Mouse (Mus musculus) neural tube, embryonic 12.5 days (tissue): ENCODE data around the gene Nhlh1. TPM values are rescaled to one million over a fixed set of nuclear protein-coding genes. Genes with fewer than 3 reads are reported as not detected.
A peak's percentile ranks its signal among the peaks of the same experiment; 100 is the strongest.

Experiments
- ATAC-seq: fragments of 200-750 bp; cut with Nextera tagmentation; 2 replicates; pipeline ENCODE4 v1.8.0; 2017; ENCODE audit warnings: low read depth, mild to moderate bottlenecking, moderate TSS enrichment, moderate library complexity; ENCODE audit not compliant: low FRiP score
- H3K27ac ChIP-seq: fragments of 300-500 bp; sonication (generic); 2 replicates; pipeline ENCODE4 v1.5.1; 2016
- H3K27me3 ChIP-seq: fragments of 300-500 bp; sonication (generic); replicated peaks from 2 replicates; pipeline ENCODE4 v1.6.1; 2016; ENCODE audit warnings: mild to moderate bottlenecking
- H3K36me3 ChIP-seq: fragments of 300-500 bp; sonication (generic); 2 replicates; pipeline ENCODE4 v1.6.1; 2016; ENCODE audit warnings: mild to moderate bottlenecking
- H3K4me1 ChIP-seq: fragments of 300-500 bp; sonication (generic); 2 replicates; pipeline ENCODE4 v1.6.1; 2016
- H3K4me2 ChIP-seq: fragments of 300-500 bp; sonication (generic); replicated peaks from 2 replicates; pipeline ENCODE4 v1.6.1; 2016; ENCODE audit warnings: mild to moderate bottlenecking
- H3K4me3 ChIP-seq: fragments of 300-500 bp; sonication (generic); 2 replicates; pipeline ENCODE4 v1.5.1; 2016
- H3K9ac ChIP-seq: fragments of 300-500 bp; sonication (generic); 2 replicates; pipeline ENCODE4 v1.6.1; 2016; ENCODE audit warnings: mild to moderate bottlenecking
- H3K9me3 ChIP-seq: fragments of 300-500 bp; sonication (generic); 2 replicates; pipeline ENCODE4 v1.6.1; 2016; ENCODE audit warnings: mild to moderate bottlenecking
- WGBS: fragments of 180-500 bp; shearing (Covaris S2); methylation state at CpG from one replicate; pipeline ENCODE4 v1.1.7; 2016; 5-methylcytosine and 5-hydroxymethylcytosine counted together
- polyA plus RNA-seq: library from polyadenylated mRNA; unstranded; fragments of >200 nt; fragmentation: Nextera tagmentation; extraction: Ambion mirVana; gene quantifications from 2 replicates; pipeline ENCODE4 v1.2.1, GENCODE M21; 2016

The Nhlh1 gene
- 18.2 and 21.7 TPM in 2 replicates for polyA plus RNA-seq

- Histone ChIP-seq H3K27me3 (peaks cover 7% of the 10 kb centered on the region), H3K9me3 (no peaks in the 10 kb centered on the region), H3K4me3 (peak within 1 kb of the TSS; percentile 38), H3K4me1 (peaks cover 73% of the 10 kb centered on the region), H3K4me2 (peak within 1 kb of the TSS; percentile 84), H3K27ac (peak within 1 kb of the TSS; percentile 72), H3K36me3 (no peaks in the 10 kb centered on the region), H3K9ac (peak within 1 kb of the TSS; percentile 48; the same call in 1 of the 2 replicates)
- 34% methylated on average over 2 of the region's 2 CpGs for WGBS
- ATAC-seq = peak; percentile 77
Observed at GRCm38 (mm10) chr1:172057491-172057921, at the start of gene Nhlh1. TSS of gene Nhlh1 (minus strand) at chr1:172057573.

GRCm38 (mm10) chr1:172105101-172105500 lies 47.7 kb upstream of the Nhlh1 start:
- Histone ChIP-seq H3K9me3 (no peaks in the 10 kb centered on the region), H3K27ac (no peak overlapping the region), H3K9ac (no peak overlapping the region), H3K4me1 (0 out of 2 replicates have a peak, but pooled peaks cover 4% of the 10 kb centered on the region), H3K4me3 (no peak overlapping the region), H3K36me3 (peaks cover 87% of the 10 kb centered on the region), H3K4me2 (no peak overlapping the region), H3K27me3 (no peaks in the 10 kb centered on the region)
- 74% methylated on average over 11 of the region's 11 CpGs for WGBS
- no peak for ATAC-seq

GRCm38 (mm10) chr1:172103619-172104018 lies 46.2 kb upstream of the Nhlh1 start:
- Histone ChIP-seq H3K9me3 (no peaks in the 10 kb centered on the region), H3K4me2 (no peak overlapping the region), H3K36me3 (peaks cover 81% of the 10 kb centered on the region), H3K27me3 (no peaks in the 10 kb centered on the region), H3K4me3 (no peak overlapping the region), H3K9ac (no peak overlapping the region), H3K4me1 (0 out of 2 replicates have a peak, but pooled peaks cover 4% of the 10 kb centered on the region), H3K27ac (no peak overlapping the region)
- no peak for ATAC-seq
- 90% methylated on average over 4 of the region's 4 CpGs for WGBS

- no peak overlapping the region for H3K4me3 ChIP-seq
- H3K4me2 ChIP-seq = no peak overlapping the region
- H3K27me3 ChIP-seq = no peaks in the 10 kb centered on the region
- no peaks in the 10 kb centered on the region for H3K4me1 ChIP-seq
- H3K27ac ChIP-seq = no peak overlapping the region
- no peak overlapping the region for H3K9ac ChIP-seq
- 88% methylated on average over 6 of the region's 6 CpGs for WGBS
- H3K36me3 ChIP-seq = peaks cover 73% of the 10 kb centered on the region
- ATAC-seq = no peak
- no peaks in the 10 kb centered on the region for H3K9me3 ChIP-seq
Observed at GRCm38 (mm10) chr1:172099325-172100033, 42.1 kb upstream of the Nhlh1 start.

GRCm38 (mm10) chr1:172095202-172095601 lies 37.8 kb upstream of the Nhlh1 start:
- 0 out of 2 replicates have a peak, but pooled peaks have one; percentile 21 for ATAC-seq

GRCm38 (mm10) chr1:172094295-172094694 lies 36.9 kb upstream of the Nhlh1 start:
- Histone ChIP-seq H3K4me3 (no peak overlapping the region), H3K4me2 (no peak overlapping the region), H3K27ac (no peak overlapping the region), H3K9me3 (no peaks in the 10 kb centered on the region), H3K27me3 (no peaks in the 10 kb centered on the region), H3K4me1 (no peaks in the 10 kb centered on the region), H3K36me3 (peaks cover 77% of the 10 kb centered on the region), H3K9ac (no peak overlapping the region)
- no peak for ATAC-seq

More at GRCm38 (mm10) chr1:172095202-172095601, 37.8 kb upstream of the Nhlh1 start:
- no peak overlapping the region for H3K9ac ChIP-seq
- no peaks in the 10 kb centered on the region for H3K9me3 ChIP-seq
- H3K4me2 ChIP-seq = no peak overlapping the region
- H3K27me3 ChIP-seq = no peaks in the 10 kb centered on the region
- H3K4me1 ChIP-seq = no peaks in the 10 kb centered on the region
- no peak overlapping the region for H3K4me3 ChIP-seq
- H3K27ac ChIP-seq = no peak overlapping the region
- H3K36me3 ChIP-seq = peaks cover 73% of the 10 kb centered on the region
- 62% methylated on average over 6 of the region's 6 CpGs for WGBS

- no peak for ATAC-seq
- no peak overlapping the region for H3K27ac ChIP-seq
- H3K4me3 ChIP-seq = no peak overlapping the region
- no peaks in the 10 kb centered on the region for H3K27me3 ChIP-seq
- no peak overlapping the region for H3K4me2 ChIP-seq
- H3K4me1 ChIP-seq = no peaks in the 10 kb centered on the region
- no peak overlapping the region for H3K9ac ChIP-seq
- 69% methylated on average over 3 of the region's 3 CpGs for WGBS
- no peaks in the 10 kb centered on the region for H3K9me3 ChIP-seq
- peaks cover 81% of the 10 kb centered on the region for H3K36me3 ChIP-seq
Observed at GRCm38 (mm10) chr1:172093522-172093921, 36.1 kb upstream of the Nhlh1 start.

GRCm38 (mm10) chr1:172082899-172083445 lies 25.6 kb upstream of the Nhlh1 start:
- Histone ChIP-seq H3K9me3 (no peaks in the 10 kb centered on the region), H3K4me2 (peak overlapping the region; percentile 88), H3K27me3 (no peaks in the 10 kb centered on the region), H3K27ac (peak overlapping the region; percentile 50; the same call in 1 of the 2 replicates), H3K36me3 (peaks cover 22% of the 10 kb centered on the region), H3K9ac (peak overlapping the region; percentile 85), H3K4me1 (peaks cover 14% of the 10 kb centered on the region), H3K4me3 (peak overlapping the region; percentile 82)
- ATAC-seq = peak; percentile 78; the same call in 1 of the 2 replicates
- WGBS = 2% methylated on average over 24 of the region's 24 CpGs

- Histone ChIP-seq H3K4me3 (peak within 1 kb of the TSS; percentile 82), H3K4me2 (peak within 1 kb of the TSS; percentile 88), H3K27me3 (no peaks in the 10 kb centered on the region), H3K4me1 (peaks cover 14% of the 10 kb centered on the region), H3K9ac (peak within 1 kb of the TSS; percentile 85), H3K9me3 (no peaks in the 10 kb centered on the region), H3K27ac (peak within 1 kb of the TSS; percentile 53), H3K36me3 (peaks cover 24% of the 10 kb centered on the region)
- under 1% methylated on average over 40 of the region's 40 CpGs for WGBS
- peak; percentile 97 for ATAC-seq
Observed at GRCm38 (mm10) chr1:172082101-172082898, 24.9 kb upstream of the Nhlh1 start, which contains the start of the genes Copa and Ncstn. TSS of gene Copa (plus strand) at chr1:172082529. TSS of gene Ncstn (minus strand) at chr1:172082795.

- H3K36me3 ChIP-seq = peaks cover 59% of the 10 kb centered on the region
- 79% methylated on average over 5 of the region's 5 CpGs for WGBS
- H3K9ac ChIP-seq = no peak overlapping the region
- H3K4me1 ChIP-seq = peaks cover 7% of the 10 kb centered on the region; the same call in 1 of the 2 replicates
- H3K4me2 ChIP-seq = no peak overlapping the region
- H3K27me3 ChIP-seq = no peaks in the 10 kb centered on the region
- no peak overlapping the region for H3K4me3 ChIP-seq
- ATAC-seq = no peak
- no peak overlapping the region for H3K27ac ChIP-seq
- no peaks in the 10 kb centered on the region for H3K9me3 ChIP-seq
Observed at GRCm38 (mm10) chr1:172077981-172078380, 20.6 kb upstream of the Nhlh1 start.

- no peaks in the 10 kb centered on the region for H3K4me1 ChIP-seq
- H3K9me3 ChIP-seq = no peaks in the 10 kb centered on the region
- no peak overlapping the region for H3K4me2 ChIP-seq
- no peak overlapping the region for H3K4me3 ChIP-seq
- ATAC-seq = no peak
- H3K9ac ChIP-seq = no peak overlapping the region
- 97% methylated on average over 7 of the region's 7 CpGs for WGBS
- peaks cover 88% of the 10 kb centered on the region for H3K36me3 ChIP-seq
- no peaks in the 10 kb centered on the region for H3K27me3 ChIP-seq
- no peak overlapping the region for H3K27ac ChIP-seq
Observed at GRCm38 (mm10) chr1:172072604-172073003, 15.2 kb upstream of the Nhlh1 start.

- Histone ChIP-seq H3K9ac (no peak overlapping the region), H3K9me3 (no peaks in the 10 kb centered on the region), H3K36me3 (peaks cover 98% of the 10 kb centered on the region), H3K4me2 (no peak overlapping the region), H3K27me3 (no peaks in the 10 kb centered on the region), H3K4me3 (no peak overlapping the region), H3K4me1 (no peaks in the 10 kb centered on the region), H3K27ac (no peak overlapping the region)
- 0 out of 2 replicates have a peak, but pooled peaks have one; percentile 53 for ATAC-seq
- WGBS = 42% methylated on average over 4 of the region's 4 CpGs
Observed at GRCm38 (mm10) chr1:172071556-172071955, 14.2 kb upstream of the Nhlh1 start.
